Mouse (Mus musculus): Measurements from ENCODE around the gene Nr5a2.

Nr5a2 gene

DNA sequence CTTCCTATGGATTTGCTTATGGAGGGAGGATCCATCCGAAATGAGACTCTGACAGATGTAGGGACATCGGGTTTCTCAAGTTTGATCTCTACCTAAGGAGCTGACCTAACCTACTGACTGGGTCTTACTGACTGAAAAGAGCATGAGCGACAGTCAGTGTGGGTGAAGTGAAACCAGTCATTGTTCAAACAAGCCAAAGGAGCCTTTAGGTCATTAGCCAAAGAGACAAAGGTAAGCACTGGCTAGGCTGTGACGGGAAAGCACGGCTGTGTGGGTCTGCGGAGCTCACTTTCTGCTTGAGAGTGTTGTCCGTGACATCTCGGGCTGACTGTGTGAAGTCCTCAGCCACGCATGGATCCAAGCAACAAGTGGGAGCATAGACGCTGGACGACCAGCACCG lies 50.1 kb downstream of the Nr5a2 start:
- no peak for DNase-seq (ENCODE audit: low read depth)

DNA sequence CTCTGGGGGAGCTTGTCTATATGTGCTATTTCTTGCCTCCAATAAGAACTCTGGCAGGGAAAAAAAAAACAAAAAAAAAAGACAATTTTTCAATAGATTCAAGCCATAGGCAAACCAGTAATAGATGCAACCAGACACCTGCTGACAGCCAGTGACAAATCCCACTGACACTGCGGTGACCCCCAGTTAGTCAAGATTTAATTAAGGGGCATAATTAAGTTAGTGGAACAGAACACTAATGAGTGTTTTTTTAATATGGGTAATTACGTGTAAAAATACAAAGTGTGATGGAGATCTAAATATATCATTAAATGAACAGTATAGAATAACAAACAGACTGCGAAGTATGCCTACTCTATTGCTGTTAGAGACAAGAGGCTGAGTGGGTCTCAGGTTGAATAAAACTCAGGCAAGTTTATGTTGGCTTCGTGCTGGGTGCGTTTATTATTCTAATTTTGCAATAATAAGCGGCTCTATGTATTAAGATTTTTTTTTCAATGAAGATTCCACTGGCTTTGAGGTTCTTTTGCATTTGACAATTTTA lies 50.7 kb downstream of the Nr5a2 start:
- DNase-seq (ENCODE audit: low read depth): no peak

GRCm38 (mm10) chr1:136898130-136898529 lies 62.1 kb downstream of the Nr5a2 start:
- no peak for DNase-seq (ENCODE audit: low read depth)

- no peak for DNase-seq (ENCODE audit: low read depth)
These were observed 63.9 kb downstream of the Nr5a2 start for GRCm38 (mm10) chr1:136896351-136896750.

GRCm38 (mm10) chr1:136895877-136896276 lies 64.4 kb downstream of the Nr5a2 start:
- no peak for DNase-seq (ENCODE audit: low read depth)

DNA sequence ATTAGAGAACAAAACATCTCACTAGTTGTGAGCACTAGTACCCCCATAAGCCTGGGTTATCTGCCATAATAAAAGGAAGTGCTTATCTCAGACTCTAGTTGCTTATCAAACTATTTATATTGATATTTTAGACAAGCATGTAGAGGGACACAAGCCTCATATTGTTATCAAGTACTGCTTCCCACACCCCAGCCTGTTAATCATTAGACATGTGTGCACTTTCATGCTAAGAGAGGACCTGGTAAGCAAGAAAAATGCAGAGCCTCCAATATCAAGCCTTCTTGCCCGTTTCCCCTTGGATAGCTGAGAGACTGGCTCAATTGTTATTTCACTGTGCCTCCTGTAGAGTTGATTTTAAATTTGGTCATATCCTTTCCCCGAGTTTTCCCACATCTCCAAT lies 65.5 kb downstream of the Nr5a2 start:
- no peak for DNase-seq (ENCODE audit: low read depth)

DNA sequence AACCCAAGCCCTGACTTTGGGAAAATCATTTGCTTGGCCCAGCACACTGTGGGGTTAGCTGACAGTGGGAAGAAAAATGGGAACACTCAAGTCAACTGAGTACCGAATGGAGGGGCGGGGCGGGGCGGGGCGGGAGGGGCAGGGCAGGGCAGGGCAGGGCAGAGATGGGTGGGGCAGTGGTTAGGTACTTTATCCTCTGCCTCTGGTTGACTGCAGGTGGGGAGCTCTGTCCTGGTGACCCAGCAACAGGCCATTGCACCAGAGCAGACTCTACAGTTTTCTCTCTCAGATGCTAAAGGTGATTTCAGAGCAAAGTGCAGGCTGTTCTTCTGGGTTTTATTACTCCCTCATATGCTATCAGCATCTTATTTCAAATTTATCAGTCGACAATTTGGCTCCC lies 67.1 kb downstream of the Nr5a2 start:
- no peak for DNase-seq (ENCODE audit: low read depth)

- DNase-seq (ENCODE audit: low read depth): no peak
These were observed 69.8 kb downstream of the Nr5a2 start for GRCm38 (mm10) chr1:136890439-136890838.

GRCm38 (mm10) chr1:136888704-136889103 lies 71.5 kb downstream of the Nr5a2 start:
- no peak for DNase-seq (ENCODE audit: low read depth)

- no peak for DNase-seq (ENCODE audit: low read depth)
These were observed 73.6 kb downstream of the Nr5a2 start for GRCm38 (mm10) chr1:136886678-136887077.

DNA sequence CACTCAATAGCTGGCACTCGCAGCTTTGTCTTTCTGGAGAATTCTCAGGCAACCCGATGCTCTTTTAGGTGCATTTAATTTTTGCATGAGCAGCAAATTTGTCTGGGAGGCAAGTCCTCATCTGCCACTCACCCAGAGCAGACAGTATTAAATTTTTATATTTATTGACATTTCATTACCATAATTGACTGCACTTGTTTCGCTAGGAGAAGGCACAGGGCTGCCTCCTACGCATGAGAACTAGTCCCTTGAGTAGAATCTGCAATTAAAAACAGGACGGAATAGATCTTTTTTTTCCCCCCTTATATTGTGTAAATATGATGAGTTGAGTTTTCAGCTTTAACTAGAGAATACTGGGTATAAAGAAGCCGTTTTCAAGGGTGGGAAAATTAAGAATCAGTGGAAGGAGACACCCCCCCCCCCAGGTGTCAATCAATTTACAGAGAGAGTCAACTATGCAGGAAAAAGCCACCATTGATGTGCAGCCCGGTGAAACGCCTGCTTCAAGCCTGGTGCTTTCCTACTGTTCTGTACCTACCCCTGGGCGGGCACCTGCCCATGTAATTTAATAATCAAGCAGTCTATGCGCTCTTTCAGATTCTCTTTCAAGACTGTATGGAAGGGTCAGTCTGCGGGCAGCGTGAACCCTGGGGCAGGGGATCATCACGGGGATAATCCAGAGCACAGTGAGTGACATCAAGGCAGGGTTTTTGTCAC lies 76.6 kb downstream of the Nr5a2 start:
- no peak for DNase-seq (ENCODE audit: low read depth)

DNA sequence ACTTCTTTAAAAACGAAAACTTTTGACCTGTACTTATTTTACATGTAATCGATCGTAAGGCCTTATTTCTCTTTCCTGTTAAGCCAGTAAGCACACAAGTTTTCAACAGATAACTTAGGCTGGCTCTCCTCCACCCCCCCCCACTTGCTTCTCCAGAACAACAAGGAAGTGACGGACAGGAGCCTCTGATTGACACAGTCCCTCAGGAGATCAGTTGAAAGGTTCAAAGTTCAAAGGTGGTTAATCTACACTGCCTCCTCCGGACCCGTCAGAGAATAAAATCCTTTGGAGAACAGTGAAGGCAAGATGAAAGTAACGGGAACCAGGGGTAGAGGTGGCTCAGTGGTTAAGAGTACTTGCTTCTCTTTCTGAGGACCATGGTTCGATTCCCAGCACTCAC lies 80.0 kb downstream of the Nr5a2 start:
- no peak for DNase-seq (ENCODE audit: low read depth)

DNA sequence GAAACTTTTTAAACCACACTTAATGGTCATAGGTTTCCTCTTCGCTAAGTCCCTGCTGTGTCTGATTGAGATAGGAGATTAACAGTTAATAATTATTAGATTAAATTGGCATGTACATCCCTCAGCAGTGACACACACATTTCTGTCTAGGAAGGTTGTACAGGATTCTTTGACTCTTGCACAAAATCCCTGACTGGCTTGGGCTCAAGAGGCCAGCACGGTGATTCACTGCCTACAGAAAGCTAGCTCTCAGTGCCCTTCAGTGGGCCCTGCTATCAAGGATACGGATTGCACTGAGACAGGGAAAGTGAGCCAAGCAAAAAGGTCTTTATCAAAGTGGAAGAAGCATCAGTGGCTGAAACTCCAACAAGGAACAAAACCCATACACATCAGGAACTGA lies 85.2 kb downstream of the Nr5a2 start:
- DNase-seq (ENCODE audit: low read depth): no peak

GRCm38 (mm10) chr1:136868955-136869354 lies 91.3 kb downstream of the Nr5a2 start:
- no peak for DNase-seq (ENCODE audit: low read depth)

DNA sequence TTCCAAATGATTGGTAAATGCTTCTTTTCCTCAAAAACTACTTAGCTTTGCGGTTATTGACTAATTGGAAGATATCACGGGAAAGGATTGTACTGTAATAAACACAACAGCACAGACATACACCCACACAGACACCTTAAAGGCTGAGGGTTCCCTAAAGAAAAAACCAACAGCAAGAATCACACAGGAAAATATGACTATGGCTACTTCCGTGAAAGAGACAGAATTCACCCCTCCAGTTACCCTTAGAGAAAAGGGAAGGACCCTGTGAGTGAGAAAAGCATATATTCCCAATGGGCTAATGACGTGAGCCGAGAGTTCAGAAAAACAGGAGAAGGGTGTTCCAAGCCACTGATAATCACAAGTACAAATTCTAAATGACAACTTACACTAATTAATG lies 92.0 kb downstream of the Nr5a2 start:
- no peak for DNase-seq (ENCODE audit: low read depth)

DNA sequence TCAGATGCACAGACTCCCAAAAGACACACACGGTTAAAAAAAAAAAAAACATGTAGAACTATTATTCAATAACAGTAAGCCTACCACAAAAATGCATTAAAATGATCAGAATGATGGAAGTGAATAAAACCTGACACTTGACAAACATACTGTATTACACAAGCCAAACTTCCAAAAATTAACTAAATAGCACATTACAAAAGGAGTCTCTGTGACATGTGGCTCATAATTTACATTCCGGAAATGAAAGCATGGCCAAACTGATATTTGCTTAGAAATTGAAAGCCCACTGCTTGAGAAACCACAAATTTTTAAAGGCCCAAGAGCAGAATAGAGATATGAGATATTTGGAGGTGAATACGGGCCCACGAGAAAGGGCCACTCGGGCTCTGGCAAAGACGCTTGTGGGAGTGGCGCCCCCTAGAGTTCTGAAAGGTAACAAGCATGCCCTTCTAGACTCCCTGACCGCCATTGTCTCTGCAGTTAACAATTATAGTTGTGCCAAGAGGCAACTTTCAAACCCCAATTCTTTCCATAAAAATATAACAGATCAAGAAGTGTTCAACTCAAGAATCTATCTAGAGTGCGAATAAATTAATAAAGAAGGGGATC lies 93.7 kb downstream of the Nr5a2 start:
- no peak for DNase-seq (ENCODE audit: low read depth)

DNA sequence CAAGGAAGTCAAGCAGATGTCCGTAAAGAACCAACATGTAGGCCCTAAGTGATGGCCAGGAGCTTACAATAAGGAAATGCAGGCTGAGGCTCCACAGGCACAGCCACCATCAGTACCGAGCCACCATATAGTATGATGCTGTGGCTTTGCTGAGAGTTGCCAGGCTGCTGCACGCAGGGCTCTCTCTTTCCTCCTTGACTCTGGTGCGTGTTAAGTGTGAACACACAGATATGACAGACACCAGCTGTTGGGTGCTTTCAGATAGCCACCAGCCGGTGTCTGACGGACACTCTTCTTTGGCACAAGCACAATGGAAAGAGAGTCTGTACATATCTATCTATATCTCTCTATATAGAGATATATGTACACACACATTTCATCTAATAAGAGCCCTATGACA lies 97.0 kb downstream of the Nr5a2 start:
- DNase-seq (ENCODE audit: low read depth): no peak

DNA sequence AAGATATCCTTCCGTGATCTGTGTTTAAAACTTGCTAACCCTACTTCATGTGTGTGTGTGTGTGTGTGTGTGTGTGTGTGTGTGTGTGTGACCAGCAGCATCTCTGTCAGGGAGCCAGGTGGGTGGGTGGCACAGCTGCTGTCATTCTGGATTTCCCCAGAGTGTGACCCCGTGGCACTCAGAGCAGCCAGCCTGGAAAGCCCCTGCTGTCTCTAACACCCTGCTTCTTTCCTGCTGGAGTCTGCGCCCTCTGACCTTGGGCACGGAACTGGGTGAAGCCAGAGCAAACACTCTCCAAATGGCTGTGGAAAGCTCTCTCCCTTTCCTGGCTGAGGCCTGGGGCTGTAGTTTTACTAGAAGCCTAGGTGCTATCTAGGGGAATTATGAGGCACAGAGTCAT lies 100.8 kb downstream of the Nr5a2 start:
- DNase-seq (ENCODE audit: low read depth): no peak

DNA sequence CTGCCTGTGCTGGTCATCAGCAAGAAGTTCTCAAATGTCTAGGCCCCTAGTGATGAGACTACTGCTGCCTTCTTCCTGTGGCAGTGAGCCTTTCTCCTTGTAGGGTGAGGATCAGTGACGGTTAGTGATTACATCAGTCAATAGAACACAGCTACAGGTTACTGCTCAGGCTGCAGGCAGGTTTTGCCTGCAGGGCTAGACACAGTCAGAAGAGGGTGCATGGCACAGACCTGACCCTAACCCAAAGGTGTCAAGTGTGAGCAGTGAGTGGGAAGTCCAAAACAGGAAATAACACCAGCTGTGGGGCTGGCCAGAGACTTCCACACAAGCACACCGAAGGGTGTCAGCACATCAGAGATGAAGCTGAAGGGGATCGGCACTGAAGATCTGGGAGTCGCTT lies 101.5 kb downstream of the Nr5a2 start:
- DNase-seq (ENCODE audit: low read depth): no peak

DNA sequence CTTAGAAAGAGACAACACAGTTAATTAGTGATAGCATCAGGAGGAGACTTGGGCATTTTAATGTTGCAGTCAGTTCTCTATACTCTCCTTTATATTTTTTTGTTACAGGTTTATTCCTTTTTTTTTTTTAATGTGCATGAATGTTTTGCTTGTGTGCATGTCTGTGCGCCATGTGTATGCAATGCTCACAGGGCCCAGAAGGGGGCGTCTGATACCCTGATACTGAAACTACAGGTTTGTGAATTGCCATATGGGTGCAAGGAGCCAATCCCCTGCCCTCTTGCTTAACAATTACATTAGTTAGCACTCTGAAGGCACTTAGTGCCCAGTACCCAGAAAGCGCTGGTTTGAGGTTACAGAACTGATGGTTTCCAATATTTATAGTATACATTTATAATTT lies 104.1 kb downstream of the Nr5a2 start:
- no peak for DNase-seq (ENCODE audit: low read depth)

DNA sequence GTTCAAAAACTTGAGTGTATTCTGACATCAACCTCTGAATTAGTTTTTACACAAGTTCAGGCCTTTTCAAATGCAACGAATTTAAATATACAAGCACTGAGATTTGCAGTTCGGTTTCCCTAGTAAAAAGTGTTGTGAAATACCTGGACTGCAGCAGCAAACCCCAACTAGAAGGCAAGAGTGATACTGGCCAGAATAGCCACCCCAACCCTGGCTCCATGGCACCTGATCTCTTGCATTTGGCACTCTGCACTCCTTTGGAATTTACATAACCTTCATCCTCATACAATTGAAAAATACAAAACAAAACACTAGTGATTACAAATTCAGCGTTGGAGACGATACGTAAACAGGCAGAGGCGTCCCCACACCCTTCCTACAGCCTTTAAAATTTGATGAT lies 111.5 kb downstream of the Nr5a2 start:
- no peak for DNase-seq (ENCODE audit: low read depth)

DNA sequence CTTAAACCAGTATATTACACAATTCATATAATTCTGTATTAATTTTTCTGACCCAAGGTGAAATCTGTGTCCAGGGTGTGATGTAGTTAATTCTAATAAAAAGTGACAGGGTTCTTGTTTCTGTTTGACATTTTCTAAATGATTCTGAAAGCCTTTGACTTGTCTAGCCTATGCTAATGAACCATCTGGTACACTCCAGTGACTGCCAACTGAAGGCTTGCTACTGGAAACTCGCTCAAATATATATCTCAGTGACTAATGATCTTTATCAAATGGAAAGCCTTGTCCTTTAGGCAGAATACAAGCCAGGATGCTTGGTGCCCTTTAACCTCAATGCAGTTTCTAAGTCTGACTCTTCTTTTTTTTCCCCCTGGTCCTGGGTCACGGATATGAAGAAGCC lies 114.2 kb downstream of the Nr5a2 start:
- no peak for DNase-seq (ENCODE audit: low read depth)

DNA sequence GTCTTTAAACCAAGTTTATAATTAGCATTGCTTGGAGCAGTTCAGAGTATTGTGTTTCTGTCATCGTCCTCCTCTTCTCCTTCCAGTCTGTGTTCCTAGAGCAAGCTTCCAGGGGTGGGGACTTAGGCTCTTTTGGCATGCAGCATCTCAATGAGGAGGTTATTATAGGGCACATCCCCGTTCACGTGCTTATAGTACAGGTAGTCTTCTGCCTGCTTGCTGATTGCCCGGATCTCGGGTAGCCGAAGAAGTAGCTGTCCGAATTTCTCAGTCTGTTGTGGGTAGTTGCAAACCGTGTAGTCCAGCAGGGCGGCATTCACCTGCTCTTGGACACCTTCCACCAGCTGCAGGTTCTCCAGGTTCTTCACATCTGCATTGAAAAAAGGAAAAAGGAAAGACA lies 114.9 kb downstream of the Nr5a2 start:
- DNase-seq (ENCODE audit: low read depth): no peak

GRCm38 (mm10) chr1:136840512-136840911 lies 119.7 kb downstream of the Nr5a2 start:
- DNase-seq (ENCODE audit: low read depth): no peak

Measured in c-Kit-positive CD71-positive TER-119-negative erythroid progenitor cells, embryonic 14.5 days (primary cell).